Mouse (Mus musculus) embryonic stem cell, embryonic (primary cell): ENCODE measurements around the gene Capzb.

Experiments
- CTCF ChIA-PET, 4 experiments: fragments of 300-600 bp in 2 of 4; fragments of 350-600 bp in 2 of 4; sonication (Branson Sonifier 250); formaldehyde crosslinking; loops; one replicate each; lab custom pipeline; 2022; ENCODE audit warnings: inconsistent platforms in 2 of 4; lab: Charles Lee
- POLR2A ChIA-PET, 4 experiments: fragments of 300-600 bp in 2 of 4; fragments of 350-600 bp in 2 of 4; sonication (Branson Sonifier 250); formaldehyde crosslinking; loops; one replicate each; lab custom pipeline; 2022; ENCODE audit warnings: antibody characterized with exemption in 4 of 4, inconsistent platforms in 1 of 4; lab: Charles Lee

The Capzb gene

GRCm38 (mm10) chr4:139196949-139197348 is 4.2 kb downstream of the Capzb start:
- POLR2A ChIA-PET: interaction anchor here in 2 of 4 experiments (0.7 to 10.7 kb wide), 20 partner anchors 9 to 68 kb away, joined by 3 to 76 read pairs (median 4); partner anchors contain the start of gene Minos1 (in 2 of the 2)

GRCm38 (mm10) chr4:139197453-139197852 is 4.8 kb downstream of the Capzb start:
- CTCF ChIA-PET: interaction anchor here (0.5 to 2.6 kb wide), 21 partner anchors 8 to 114 kb away, joined by 3 to 13 read pairs (median 3); partner anchors contain the start of genes Akr7a5 (in 1 of the 4) and Pqlc2 (in 1 of the 4)
- POLR2A ChIA-PET: interaction anchor here in 2 of 4 experiments (0.6 to 10.7 kb wide), 29 partner anchors 9 to 154 kb away, joined by 3 to 76 read pairs (median 5); partner anchors contain the start of gene Minos1 (in 1 of the 2)

More at GRCm38 (mm10) chr4:139196949-139197348, 4.2 kb downstream of the Capzb start:
- CTCF ChIA-PET: interaction anchor here (0.5 to 2.6 kb wide), 12 partner anchors 8 to 114 kb away, joined by 3 to 13 read pairs (median 6); partner anchors contain the start of genes Akr7a5 (in 1 of the 4) and Pqlc2 (in 1 of the 4)

GRCm38 (mm10) chr4:139198004-139198689 is 5.4 kb downstream of the Capzb start:
- ChIA-PET POLR2A (interaction anchor here in 2 of 4 experiments (0.6 to 10.7 kb wide), 35 partner anchors 8 to 1506 kb away, joined by 3 to 76 read pairs (median 4); partner anchors contain the start of gene Minos1 (in 1 of the 2)), CTCF (interaction anchor here (0.6 to 2.6 kb wide), 19 partner anchors 8 to 91 kb away, joined by 3 to 13 read pairs (median 3); no protein-coding TSS in a partner anchor)

GRCm38 (mm10) chr4:139199126-139199525 is 6.4 kb downstream of the Capzb start:
- POLR2A ChIA-PET: interaction anchor here in 3 of 4 experiments (0.8 to 10.7 kb wide), 17 partner anchors 7 to 227 kb away, joined by 3 to 76 read pairs (median 4); no protein-coding TSS in a partner anchor
- CTCF ChIA-PET: interaction anchor here in 2 of 4 experiments (0.6 to 2.6 kb wide), 4 partner anchors 13 to 34 kb away, joined by 3 to 13 read pairs (median 5); no protein-coding TSS in a partner anchor

GRCm38 (mm10) chr4:139199703-139200340 is 7.1 kb downstream of the Capzb start:
- ChIA-PET CTCF (interaction anchor here in 3 of 4 experiments (0.6 to 2.0 kb wide), 7 partner anchors 13 to 120 kb away, joined by 3 to 7 read pairs (median 4); no protein-coding TSS in a partner anchor), POLR2A (interaction anchor here in 3 of 4 experiments (0.6 to 10.7 kb wide), 13 partner anchors 9 to 287 kb away, joined by 3 to 76 read pairs (median 4); no protein-coding TSS in a partner anchor)

- ChIA-PET CTCF (interaction anchor here in 3 of 4 experiments (0.6 to 2.0 kb wide), 6 partner anchors 20 to 605 kb away, joined by 3 to 7 read pairs (median 4); no protein-coding TSS in a partner anchor), POLR2A (interaction anchor here in 3 of 4 experiments (0.5 to 10.7 kb wide), 7 partner anchors 8 to 1914 kb away, joined by 3 to 76 read pairs (median 3); no protein-coding TSS in a partner anchor)
Observed at GRCm38 (mm10) chr4:139200946-139201345, 8.2 kb downstream of the Capzb start.

- CTCF ChIA-PET: interaction anchor here in 2 of 4 experiments (0.6 to 2.5 kb wide), 5 partner anchors 9 to 334 kb away, joined by 3 to 11 read pairs (median 5); no protein-coding TSS in a partner anchor
- POLR2A ChIA-PET: interaction anchor here in 2 of 4 experiments (0.6 to 1.5 kb wide), 3 partner anchors 10 to 230 kb away, joined by 3 to 8 read pairs (median 4); partner anchors contain the start of gene Capzb (in 1 of the 2)
Observed at GRCm38 (mm10) chr4:139202556-139202955, 9.9 kb downstream of the Capzb start.

- POLR2A ChIA-PET: interaction anchor here in 3 of 4 experiments (0.6 to 3.4 kb wide), 6 partner anchors 11 to 1274 kb away, joined by 3 to 14 read pairs (median 4); partner anchors contain the start of gene Capzb (in 2 of the 3)
- CTCF ChIA-PET: interaction anchor here in 3 of 4 experiments (0.6 to 2.5 kb wide), 5 partner anchors 9 to 333 kb away, joined by 3 to 11 read pairs (median 3); no protein-coding TSS in a partner anchor
Observed at GRCm38 (mm10) chr4:139203381-139203780, 10.7 kb downstream of the Capzb start.

- ChIA-PET CTCF (interaction anchor here (0.6 to 5.6 kb wide), 27 partner anchors 8 to 1437 kb away, joined by 3 to 34 read pairs (median 3); partner anchors contain the start of gene Capzb (in 1 of the 4)), POLR2A (interaction anchor here in 3 of 4 experiments (1.0 to 3.4 kb wide), 12 partner anchors 7 to 48 kb away, joined by 3 to 14 read pairs (median 4); partner anchors contain the start of gene Capzb (in 1 of the 3))
Observed at GRCm38 (mm10) chr4:139205842-139206241, 13.1 kb downstream of the Capzb start.

- CTCF ChIA-PET: interaction anchor here (0.6 to 5.6 kb wide), 27 partner anchors 8 to 1371 kb away, joined by 3 to 34 read pairs (median 3); partner anchors contain the start of gene Capzb (in 1 of the 4)
- POLR2A ChIA-PET: interaction anchor here in 3 of 4 experiments (0.6 to 3.4 kb wide), 18 partner anchors 8 to 271 kb away, joined by 3 to 14 read pairs (median 4); partner anchors contain the start of gene Capzb (in 1 of the 3)
Observed at GRCm38 (mm10) chr4:139206353-139207045, 13.8 kb downstream of the Capzb start.

GRCm38 (mm10) chr4:139208236-139209129 is 15.8 kb downstream of the Capzb start:
- CTCF ChIA-PET: interaction anchor here in 3 of 4 experiments (0.8 to 5.6 kb wide), 5 partner anchors 12 to 25 kb away, joined by 3 to 34 read pairs (median 3); no protein-coding TSS in a partner anchor
- POLR2A ChIA-PET: interaction anchor here in 3 of 4 experiments (0.6 to 2.6 kb wide), 19 partner anchors 8 to 903 kb away, joined by 3 to 9 read pairs (median 3); partner anchors contain the start of genes Akr7a5 (in 1 of the 3) and Pqlc2 (in 1 of the 3)

- ChIA-PET CTCF (interaction anchor here in 3 of 4 experiments (0.6 to 5.6 kb wide), 5 partner anchors 11 to 762 kb away, joined by 3 to 34 read pairs (median 4); no protein-coding TSS in a partner anchor), POLR2A (interaction anchor here in 3 of 4 experiments (0.6 to 2.6 kb wide), 16 partner anchors 9 to 902 kb away, joined by 3 to 9 read pairs (median 3); partner anchors contain the start of genes Akr7a5 (in 1 of the 3) and Pqlc2 (in 1 of the 3))
Observed at GRCm38 (mm10) chr4:139209130-139209840, 16.6 kb downstream of the Capzb start.

- ChIA-PET POLR2A (interaction anchor here in 2 of 4 experiments (0.7 to 5.3 kb wide), 12 partner anchors 8 to 68 kb away, joined by 3 to 25 read pairs (median 4); partner anchors contain the start of gene Capzb (in 1 of the 2)), CTCF (interaction anchor here (0.5 to 2.8 kb wide), 20 partner anchors 9 to 73 kb away, joined by 3 to 26 read pairs (median 4); partner anchors contain the start of gene Capzb (in 1 of the 4))
Observed at GRCm38 (mm10) chr4:139211975-139212831, 19.5 kb downstream of the Capzb start.
